Mouse (Mus musculus): ENCODE measurements around the gene Evi5. TPM values are rescaled to one million over a fixed set of nuclear protein-coding genes. Genes with fewer than 3 reads are reported as not detected.
A peak's percentile ranks its signal among the peaks of the same experiment; 100 is the strongest.

Evi5 gene
- total and polyA plus RNA-seq, 3 experiments = 4.6 to 8.4 TPM; not detected in 1

DNA sequence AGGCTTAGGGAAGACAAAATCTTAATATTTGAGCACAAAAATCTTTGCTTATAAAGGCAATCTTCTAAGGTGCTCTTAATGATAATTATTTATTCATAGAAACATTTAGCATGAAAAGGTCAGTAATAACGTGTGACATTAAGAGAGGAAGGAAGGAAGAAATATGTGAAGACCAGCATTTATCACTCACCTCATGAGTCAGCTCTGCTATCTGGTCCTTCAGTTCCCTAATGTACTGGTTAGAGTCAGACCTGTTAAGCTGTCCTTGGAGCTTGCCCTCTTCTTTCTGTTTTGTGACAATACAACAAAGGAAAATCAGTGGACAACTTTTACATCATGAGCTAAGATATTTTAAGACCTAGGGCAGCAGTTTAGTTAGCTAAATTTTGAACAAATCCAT lies 110.4 kb downstream of the Evi5 start:
- no peak overlapping the region for H3K27ac ChIP-seq (ENCODE audit: control insufficient read depth, low read depth, low read length)
- no peak overlapping the region for H3K9ac ChIP-seq (ENCODE audit: control insufficient read depth, low read depth, low read length, poor library complexity, severe bottlenecking)
- DNase-seq (ENCODE audit: low read depth, low spot score) = peak; percentile 28
- H3K4me3 ChIP-seq (ENCODE audit: control insufficient read depth in 1 of 2, insufficient read depth in 1 of 2, low read depth in 2 of 2, low read length in 2 of 2) = no peak overlapping the region
- H3K79me2 ChIP-seq (ENCODE audit: control insufficient read depth, insufficient read depth, low read length, poor library complexity) = no peaks in the 10 kb centered on the region
- no peaks in the 10 kb centered on the region for H3K27me3 ChIP-seq (ENCODE audit: control insufficient read depth in 1 of 2, insufficient read depth in 2 of 2, low read length in 2 of 2)
- TF ChIP-seq GATA1 (IDR thresholded peaks at IDR 0.05; ENCODE audit: low read depth, low read length) (peak; percentile 44; the same call in 1 of the 2 replicates), HCFC1 (IDR thresholded peaks at IDR 0.05; ENCODE audit: low read depth, low read length) (no peak), EP300 (IDR thresholded peaks at IDR 0.05; ENCODE audit: low read depth in 1 of 2, low read length in 2 of 2) (peak; percentile 42 to 58; a peak in 2 of 4 replicates)
- H3K4me1 ChIP-seq (ENCODE audit: control insufficient read depth in 1 of 2, insufficient read depth in 2 of 2, low read length in 2 of 2) = peaks cover 5 to 17% of the 10 kb centered on the region in 2 experiments
- peaks cover 0 to 21% of the 10 kb centered on the region in 2 experiments; a peak in 2 of 4 replicates for H3K36me3 ChIP-seq (ENCODE audit: control insufficient read depth in 1 of 2, insufficient read depth in 2 of 2, low read length in 2 of 2)
- no peaks in the 10 kb centered on the region for H3K9me3 ChIP-seq (replicated peaks; ENCODE audit: insufficient read depth, low read length)

DNA sequence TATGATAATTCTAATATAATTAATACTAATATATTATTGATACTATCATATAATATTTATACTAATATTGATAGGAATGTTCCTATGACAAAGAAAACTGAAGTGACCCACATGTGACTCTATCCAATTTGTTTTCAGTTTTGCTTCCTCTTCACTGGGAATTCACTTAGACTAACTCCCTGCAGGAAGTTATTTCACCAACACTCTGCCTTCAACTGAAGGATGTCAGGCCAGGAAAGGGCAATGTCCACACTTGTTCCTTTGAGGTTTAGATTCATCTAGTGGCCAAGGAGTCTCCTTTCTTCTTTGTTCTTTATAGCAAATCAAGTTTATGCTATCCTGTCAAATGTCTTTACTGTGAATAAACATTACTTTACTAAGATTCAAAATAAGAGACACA lies 111.2 kb downstream of the Evi5 start:
- Histone ChIP-seq H3K4me1 (ENCODE audit: control insufficient read depth in 1 of 2, insufficient read depth in 2 of 2, low read length in 2 of 2) (peaks cover 5 to 18% of the 10 kb centered on the region in 2 experiments), H3K4me3 (ENCODE audit: control insufficient read depth in 1 of 2, insufficient read depth in 1 of 2, low read depth in 2 of 2, low read length in 2 of 2) (no peak overlapping the region), H3K9ac (ENCODE audit: control insufficient read depth, low read depth, low read length, poor library complexity, severe bottlenecking) (no peak overlapping the region), H3K79me2 (ENCODE audit: control insufficient read depth, insufficient read depth, low read length, poor library complexity) (no peaks in the 10 kb centered on the region), H3K27ac (ENCODE audit: control insufficient read depth, low read depth, low read length) (no peak overlapping the region), H3K36me3 (ENCODE audit: control insufficient read depth in 1 of 2, insufficient read depth in 2 of 2, low read length in 2 of 2) (peaks cover 0 to 19% of the 10 kb centered on the region in 2 experiments; a peak in 2 of 4 replicates), H3K9me3 (replicated peaks; ENCODE audit: insufficient read depth, low read length) (no peaks in the 10 kb centered on the region), H3K27me3 (ENCODE audit: control insufficient read depth in 1 of 2, insufficient read depth in 2 of 2, low read length in 2 of 2) (no peaks in the 10 kb centered on the region)
- TF ChIP-seq TAL1 (IDR thresholded peaks at IDR 0.05; ENCODE audit: low read length) (no peak), EP300 (IDR thresholded peaks at IDR 0.05; ENCODE audit: low read depth in 1 of 2, low read length in 2 of 2) (no peak), CHD1 (IDR thresholded peaks at IDR 0.05; ENCODE audit: low read depth, low read length) (no peak), MYC (IDR thresholded peaks at IDR 0.05; ENCODE audit: low read depth, low read length) (no peak), KAT2A (conservative IDR thresholded peaks at IDR 0.05; ENCODE audit: low read depth, low read length) (no peak), ZMIZ1 (IDR thresholded peaks at IDR 0.05; ENCODE audit: low read depth, low read length) (no peak), TBP (IDR thresholded peaks at IDR 0.05; ENCODE audit: low read depth, low read length) (no peak), ZNF384 (IDR thresholded peaks at IDR 0.05; ENCODE audit: low read depth, low read length) (no peak), GABPA (IDR thresholded peaks at IDR 0.05; ENCODE audit: low read depth, low read length) (no peak), ELF1 (IDR thresholded peaks at IDR 0.05; ENCODE audit: low read depth, low read length) (no peak), USF2 (IDR thresholded peaks at IDR 0.05; ENCODE audit: borderline replicate concordance in 1 of 2, insufficient read depth in 1 of 2, low read depth in 1 of 2, low read length in 2 of 2) (no peak), UBTF (IDR thresholded peaks at IDR 0.05; ENCODE audit: borderline replicate concordance, insufficient read depth, low read depth, low read length) (no peak), ZC3H11A (IDR thresholded peaks at IDR 0.05; ENCODE audit: low read depth, low read length) (no peak), MAX (IDR thresholded peaks at IDR 0.05; ENCODE audit: low read length) (no peak), MEF2A (IDR thresholded peaks at IDR 0.05; ENCODE audit: extremely low read depth, insufficient replicate concordance, low read depth, low read length, poor library complexity, severe bottlenecking) (no peak), SMC3 (IDR thresholded peaks at IDR 0.05; ENCODE audit: low read depth, low read length) (no peak), ETS1 (IDR thresholded peaks at IDR 0.05; ENCODE audit: low read depth, low read length) (no peak), POLR2AphosphoS5 (IDR thresholded peaks at IDR 0.05; ENCODE audit: borderline replicate concordance, low read depth, low read length) (no peak)
- no peak for DNase-seq (ENCODE audit: low read depth, low spot score)

Data from MEL (cell line).